Comparison of ENCODE assay signal across 8 mouse cellular contexts in genomic region chr15:95792261-95793260, GRCm38 (mm10). TPM values are rescaled to one million over a fixed set of nuclear protein-coding genes. Genes with fewer than 3 reads are reported as not detected.
DNase-seq lines count a peak whose midpoint lies in the region; ATAC-seq and TF ChIP-seq lines count a peak whose summit lies in the region.

No protein-coding gene starts in this region.

- TF ChIP-seq POLR2A in bone marrow macrophage, adult 2 months (IDR thresholded peaks at IDR 0.05; ENCODE audit: borderline replicate concordance, low read depth, low read length), result no peak

- no peak for DNase-seq in layer of hippocampus, adult 2 months (ENCODE audit: low spot score in 2 of 2)
- no peak for DNase-seq in layer of hippocampus, adult 11-12 months (ENCODE audit: low spot score)
- DNase-seq in hindbrain, embryonic 14.5 days (ENCODE audit: low spot score), result no peak
- no peak for DNase-seq in stomach, postnatal 0 days (ENCODE audit: low spot score)
- no peak for DNase-seq in yolk sac, embryonic 10.5 days (ENCODE audit: low spot score)
- DNase-seq in gastrocnemius, postnatal 14 days, result no peak

- TF ChIP-seq EP300 in stomach, postnatal 0 days (optimal IDR thresholded peaks at IDR 0.05), result no peak

- no peak overlapping the region for H3K9ac ChIP-seq in hindbrain, embryonic 14.5 days
- H3K9ac ChIP-seq in stomach, postnatal 0 days (ENCODE audit: low read length), result no peak overlapping the region

- H3K27me3 ChIP-seq in hindbrain, embryonic 14.5 days (ENCODE audit: control insufficient read depth, insufficient read depth, low read length), result no peaks in the 10 kb centered on the region
- H3K27me3 ChIP-seq in megakaryocyte, embryonic 14.5 days (replicated peaks), result no peaks in the 10 kb centered on the region
- no peaks in the 10 kb centered on the region for H3K27me3 ChIP-seq in stomach, postnatal 0 days (ENCODE audit: control insufficient read depth, insufficient read depth, low read length)

- intact Hi-C loops in gastrocnemius, postnatal 14 days (cut with DNase I; ENCODE audit: low total_unique reads), result loop anchor here (10.0 kb wide), 1 partner anchor 52 kb away; no protein-coding TSS in a partner anchor

- H3K36me3 ChIP-seq in hindbrain, embryonic 14.5 days (replicated peaks; ENCODE audit: control insufficient read depth, insufficient read depth), result no peaks in the 10 kb centered on the region; the same call in 1 of the 2 replicates
- H3K36me3 ChIP-seq in megakaryocyte, embryonic 14.5 days (replicated peaks; ENCODE audit: low read length), result peaks cover 53% of the 10 kb centered on the region
- no peaks in the 10 kb centered on the region for H3K36me3 ChIP-seq in stomach, postnatal 0 days (ENCODE audit: control insufficient read depth, insufficient read depth, low read length)

- H3K9me3 ChIP-seq in hindbrain, embryonic 14.5 days (ENCODE audit: control insufficient read depth, low read length), result no peaks in the 10 kb centered on the region
- H3K9me3 ChIP-seq in megakaryocyte, embryonic 14.5 days, result 0 out of 2 replicates have a peak, but pooled peaks cover 3% of the 10 kb centered on the region
- no peaks in the 10 kb centered on the region for H3K9me3 ChIP-seq in stomach, postnatal 0 days (ENCODE audit: control insufficient read depth, low read length)

- peak overlapping the region; percentile 53 for H3K4me2 ChIP-seq in hindbrain, embryonic 14.5 days (replicated peaks)
- H3K4me2 ChIP-seq in stomach, postnatal 0 days (replicated peaks; ENCODE audit: low read depth), result peak overlapping the region; percentile 84

- ATAC-seq in hindbrain, embryonic 14.5 days (ENCODE audit: low FRiP score), result no peak
- ATAC-seq in stomach, postnatal 0 days (ENCODE audit: low FRiP score, low TSS enrichment), result no peak

- H3K4me3 ChIP-seq in layer of hippocampus, adult 2 months, result peak overlapping the region; percentile 90
- peak overlapping the region; percentile 28 for H3K4me3 ChIP-seq in bone marrow macrophage, adult 2 months (ENCODE audit: insufficient read depth, low read length)
- peak overlapping the region; percentile 83 for H3K4me3 ChIP-seq in hindbrain, embryonic 14.5 days (replicated peaks; ENCODE audit: low read length)
- peak overlapping the region; percentile 99 for H3K4me3 ChIP-seq in megakaryocyte, embryonic 14.5 days (replicated peaks)
- H3K4me3 ChIP-seq in stomach, postnatal 0 days (ENCODE audit: low read depth, low read length), result peak overlapping the region; percentile 79; the same call in 1 of the 2 replicates

- peaks cover 49% of the 10 kb centered on the region for H3K4me1 ChIP-seq in bone marrow macrophage, adult 2 months (ENCODE audit: control insufficient read depth, insufficient read depth, low read length)
- peaks cover 38% of the 10 kb centered on the region for H3K4me1 ChIP-seq in hindbrain, embryonic 14.5 days (replicated peaks; ENCODE audit: control insufficient read depth, insufficient read depth, low read length)
- H3K4me1 ChIP-seq in megakaryocyte, embryonic 14.5 days, result peaks cover 77% of the 10 kb centered on the region
- H3K4me1 ChIP-seq in stomach, postnatal 0 days (replicated peaks; ENCODE audit: control insufficient read depth, insufficient read depth), result peaks cover 7% of the 10 kb centered on the region; the same call in 1 of the 2 replicates

- TF ChIP-seq CTCF in layer of hippocampus, adult 2 months (conservative IDR thresholded peaks at IDR 0.05), result peak; percentile 69
- no peak for TF ChIP-seq CTCF in bone marrow macrophage, adult 2 months (IDR thresholded peaks at IDR 0.05; ENCODE audit: low read depth, low read length)
- TF ChIP-seq CTCF in stomach, postnatal 0 days (IDR thresholded peaks at IDR 0.05; ENCODE audit: low read depth), result peak; percentile 65

- 82% methylated on average over 25 of the region's 25 CpGs for WGBS in hindbrain, embryonic 14.5 days
- WGBS in stomach, postnatal 0 days, result 71% methylated on average over 25 of the region's 25 CpGs

- no peak overlapping the region for H3K27ac ChIP-seq in layer of hippocampus, adult 2 months
- H3K27ac ChIP-seq in bone marrow macrophage, adult 2 months (ENCODE audit: insufficient read depth, low read depth, low read length), result no peak overlapping the region
- no peak overlapping the region for H3K27ac ChIP-seq in hindbrain, embryonic 14.5 days
- no peak overlapping the region for H3K27ac ChIP-seq in stomach, postnatal 0 days (replicated peaks)

RNA-seq across cellular contexts. Expression of gene Ano6, which starts 1.9 kb away (rescaled TPM):
- 10 to 100 TPM; 26.9 to 32.4 TPM for total RNA-seq in layer of hippocampus, adult 2 months (2021)
- 64.0 and 73.0 TPM in 2 replicates for polyA plus RNA-seq in bone marrow macrophage, adult 2 months (2012; ENCODE audit: insufficient read depth, insufficient read length, missing spikeins)
- 30.6 and 33.2 TPM in 2 replicates for polyA plus RNA-seq in hindbrain, embryonic 14.5 days (2014; fragmentation: Nextera tagmentation; extraction: Ambion mirVana)
- 2.4 and 10.3 TPM in 2 replicates for polyA plus RNA-seq in megakaryocyte, embryonic 14.5 days (2012; ENCODE audit: insufficient read depth, low replicate concordance)
- polyA plus RNA-seq in stomach, postnatal 0 days (2015; fragmentation: Nextera tagmentation; extraction: Ambion mirVana), result 16.2 and 16.5 TPM in 2 replicates
- 10 to 100 TPM; 41.5 to 51.9 TPM for total RNA-seq in gastrocnemius, postnatal 14 days (2021)

Comparison
In these comparisons a context has a peak if more than half of its experiments do, and no peak if none do; other contexts are left out.
1. H3K4me3 ChIP-seq: peak in every context shown above with its lines; median percentile 99 in megakaryocyte, embryonic 14.5 days; 90 in layer of hippocampus, adult 2 months; 83 in hindbrain, embryonic 14.5 days; 79 in stomach, postnatal 0 days; 28 in bone marrow macrophage, adult 2 months.